Mouse (Mus musculus) gastrocnemius, adult 2 months (tissue): ENCODE results near the gene Urgcp. TPM values are rescaled to one million over a fixed set of nuclear protein-coding genes. Genes with fewer than 3 reads are reported as not detected.
"Not testable (repeated sequence)": the region's sequence is repeated elsewhere in the genome, so short reads cannot be mapped to it uniquely, and the experiment has no call there.

ENCODE experiments used
- DNase-seq: peaks from one replicate; pipeline ENCODE4 v3.0.0; 2022
- H3K27ac ChIP-seq: fragments of 200-600 bp; 2 replicates; pipeline ENCODE4 v1.8.1; 2022; ENCODE audit warnings: mild to moderate bottlenecking
- H3K4me3 ChIP-seq: fragments of 200-600 bp; 2 replicates; pipeline ENCODE4 v1.8.1; 2022; ENCODE audit warnings: mild to moderate bottlenecking, moderate library complexity
- CTCF ChIP-seq: fragments of 200-600 bp; IDR thresholded peaks from 2 replicates; pipeline ENCODE4 v1.8.1; 2022; ENCODE audit warnings: antibody characterized with exemption, mild to moderate bottlenecking, moderate library complexity
- intact Hi-C: fragments of 180-260 bp; cut with DNase I; formaldehyde crosslinking; loops from one replicate; pipeline ENCODE4 v1.15.1; 2025
- long read RNA-seq, 2 experiments: library from polyadenylated mRNA; stranded (forward); transcript quantifications; one replicate each; pipeline ENCODE4 v2.0.0; 2021
- total RNA-seq, 2 experiments: library from RNA; stranded (reverse); gene quantifications; 2 replicates each; pipeline ENCODE4 v1.2.3; 2021

Gene Urgcp
- total RNA-seq = 10 to 100 TPM; 42.2 to 48.9 TPM
- long read RNA-seq, experiment 1, full-length matches to known transcripts = 71 of 120 reads
- long read RNA-seq, experiment 1, partial matches to known transcripts = 4 of 120 reads
- long read RNA-seq, experiment 1, other reads (novel, unspliced or antisense) = 45 of 120 reads
- long read RNA-seq, experiment 2, full-length matches to known transcripts = 67 of 110 reads
- long read RNA-seq, experiment 2, partial matches to known transcripts = 2 of 110 reads
- long read RNA-seq, experiment 2, other reads (novel, unspliced or antisense) = 41 of 110 reads

GRCm38 (mm10) chr11:5761820-5762632, at the start of gene Urgcp:
Gene Urgcp, minus strand, starts transcription at chr11:5762376.
- intact Hi-C loops = loop anchor here (2.0 to 5.0 kb wide), 2 partner anchors 21 to 40 kb away; no protein-coding TSS in a partner anchor
- peak; percentile 17; the same call in 1 of the 2 replicates for TF ChIP-seq CTCF

GRCm38 (mm10) chr11:5809487-5809886, 47.3 kb upstream of the Urgcp start:
- DNase-seq, H3K4me3 ChIP-seq, intact Hi-C loops, H3K27ac ChIP-seq: not testable (repeated sequence)

More at GRCm38 (mm10) chr11:5761820-5762632, at the start of gene Urgcp:
- peak; percentile 96 for DNase-seq
- Histone ChIP-seq H3K4me3 (peak within 1 kb of the TSS; percentile 93), H3K27ac (peak within 1 kb of the TSS; percentile 99)

DNA sequence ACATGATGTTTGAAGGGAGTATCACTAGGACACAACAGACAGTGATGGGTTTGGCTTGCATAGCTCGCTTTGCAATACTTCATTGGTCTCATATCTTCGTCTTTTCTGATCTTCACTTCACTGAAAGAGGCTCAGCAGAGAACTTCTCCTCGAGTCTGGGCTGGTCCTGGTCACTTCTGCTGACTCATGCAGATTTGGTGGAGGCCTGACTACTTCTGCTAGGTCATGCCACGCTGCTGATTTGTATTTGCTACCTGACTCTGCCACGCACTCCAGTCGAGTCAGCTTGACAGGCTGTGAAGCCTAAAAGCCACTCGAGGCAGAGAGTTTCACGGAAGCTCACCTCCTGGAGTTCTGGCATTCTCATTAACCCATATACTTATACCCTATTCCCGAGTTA, 45.8 kb upstream of the Urgcp start:
- Histone ChIP-seq H3K4me3 (no peak overlapping the region), H3K27ac (no peak overlapping the region)
- DNase-seq = no peak
- intact Hi-C loops = no loop called here
- TF ChIP-seq CTCF = no peak

DNA sequence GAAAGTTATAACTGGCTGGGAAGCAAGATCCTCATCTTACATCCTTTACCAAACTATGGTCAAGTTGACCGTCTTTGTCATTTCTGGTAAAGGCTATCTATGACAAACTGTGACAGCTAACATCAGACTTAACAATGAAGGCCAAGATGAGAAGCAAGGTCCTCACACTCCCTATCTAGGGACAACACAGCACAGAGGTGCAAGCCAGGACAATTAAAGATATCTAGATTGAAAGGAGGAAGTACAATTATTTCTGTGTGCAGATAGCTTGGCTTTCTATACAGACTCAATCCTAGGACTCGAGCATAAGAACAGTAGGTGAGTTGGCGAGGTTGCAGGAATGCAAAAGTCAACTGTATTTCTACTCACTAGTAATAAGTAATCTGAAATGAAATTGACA, 43.5 kb upstream of the Urgcp start:
- no peak for DNase-seq
- H3K4me3 ChIP-seq = no peak overlapping the region
- H3K27ac ChIP-seq = no peak overlapping the region; the same call in 1 of the 2 replicates
- intact Hi-C loops = no loop called here
- TF ChIP-seq CTCF = no peak

DNA sequence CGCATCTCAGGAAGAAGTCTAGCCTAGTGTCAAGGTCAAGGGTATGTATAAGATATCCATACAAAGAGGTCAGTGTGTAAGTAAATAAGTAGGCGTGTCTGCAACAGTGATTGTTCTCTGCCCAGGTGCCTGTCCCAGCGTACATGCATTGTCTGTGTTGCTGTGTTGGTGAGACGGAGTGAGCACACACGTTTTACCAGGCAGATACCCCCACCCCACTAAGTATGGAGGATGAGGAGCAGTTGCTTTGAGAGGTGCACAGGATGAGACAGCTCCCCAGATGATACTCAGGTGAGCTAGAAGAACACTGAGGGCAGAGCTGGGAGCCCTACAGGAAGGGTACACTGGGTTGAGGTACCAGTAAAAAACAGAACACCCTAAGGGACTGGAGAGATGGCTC, 42.0 kb upstream of the Urgcp start:
- TF ChIP-seq CTCF = no peak
- intact Hi-C loops = no loop called here
- Histone ChIP-seq H3K4me3 (peak overlapping the region; percentile 23), H3K27ac (peak overlapping the region; percentile 98)
- no peak for DNase-seq

GRCm38 (mm10) chr11:5803551-5803981, 41.4 kb upstream of the Urgcp start, which contains the start of gene Pgam2:
Gene Pgam2, minus strand, starts transcription at chr11:5803733.
- TF ChIP-seq CTCF = no peak
- DNase-seq = peak; percentile 87
- peak within 1 kb of the TSS; percentile 98 for H3K27ac ChIP-seq
- intact Hi-C loops = loop anchor here (2.0 kb wide), 1 partner anchor 33 kb away; no protein-coding TSS in a partner anchor
- H3K4me3 ChIP-seq = peak within 1 kb of the TSS; percentile 80

DNA sequence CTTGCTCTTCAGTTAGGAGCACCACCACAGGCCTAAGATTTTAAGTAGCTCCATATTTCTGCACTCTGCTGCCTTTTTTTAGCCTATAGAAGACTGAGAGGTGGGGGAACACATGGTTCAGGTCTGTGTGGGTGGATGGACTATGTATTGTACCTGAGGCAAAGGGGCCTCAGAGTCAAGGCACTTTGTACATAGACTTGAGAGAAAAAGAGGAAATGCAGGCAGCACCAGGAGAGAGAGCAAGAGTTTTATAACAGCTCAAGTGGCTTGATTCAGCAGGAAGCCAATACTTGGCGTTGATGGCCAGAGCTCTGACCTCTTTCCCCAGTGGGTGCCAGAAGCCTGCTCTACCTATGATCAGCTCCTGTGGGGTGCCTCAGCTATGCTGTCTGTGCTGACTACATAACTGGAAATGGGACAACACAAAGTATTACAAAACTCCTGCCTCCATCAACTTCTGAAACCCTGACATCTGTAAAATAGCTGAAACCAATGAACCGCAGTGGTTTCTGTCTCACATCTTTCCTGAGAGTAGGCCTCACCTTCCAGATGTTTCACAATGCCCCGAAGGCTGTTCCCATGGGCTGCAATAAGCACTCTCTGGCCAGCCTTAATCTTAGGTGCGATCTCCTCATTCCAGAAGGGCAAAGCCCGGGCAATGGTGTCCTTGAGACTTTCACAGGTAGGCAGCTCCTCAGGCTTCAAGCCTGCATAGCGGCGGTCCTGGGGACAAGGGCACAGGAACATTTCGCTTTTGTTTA, 40.5 kb upstream of the Urgcp start:
- TF ChIP-seq CTCF = no peak
- peak; percentile 52 for DNase-seq
- intact Hi-C loops = loop anchor here (2.0 kb wide), 1 partner anchor 34 kb away; no protein-coding TSS in a partner anchor
- Histone ChIP-seq H3K4me3 (peak overlapping the region; percentile 80), H3K27ac (peak overlapping the region; percentile 98)

- DNase-seq = peak; percentile 90
- peak; percentile 53 for TF ChIP-seq CTCF
- H3K4me3 ChIP-seq = peak overlapping the region; percentile 80
- H3K27ac ChIP-seq = peak overlapping the region; percentile 98
- intact Hi-C loops = loop anchor here (2.0 kb wide), 1 partner anchor 35 kb away; no protein-coding TSS in a partner anchor
Observed at GRCm38 (mm10) chr11:5802005-5802404, 39.8 kb upstream of the Urgcp start.

DNA sequence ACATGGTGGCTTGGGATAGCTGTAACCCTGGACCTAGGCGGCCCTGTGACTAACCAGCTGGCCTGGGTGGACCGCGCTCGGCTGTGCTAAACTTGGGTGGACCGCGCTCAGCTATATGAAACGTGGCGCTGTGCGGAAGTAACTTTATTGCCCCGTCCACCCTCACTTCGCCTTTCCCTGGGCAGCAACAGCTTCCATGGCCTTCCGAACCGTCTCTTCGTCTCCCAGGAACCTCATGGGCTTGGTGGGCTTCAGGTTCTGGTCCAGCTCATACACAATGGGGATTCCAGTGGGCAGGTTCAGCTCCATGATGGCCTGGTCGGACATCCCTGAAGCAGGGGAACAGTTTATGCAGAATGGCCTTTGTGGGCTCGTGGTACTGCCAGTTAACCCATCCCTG, 39.3 kb upstream of the Urgcp start:
- H3K4me3 ChIP-seq = peak overlapping the region; percentile 80
- H3K27ac ChIP-seq = peak overlapping the region; percentile 98
- peak; percentile 45 for DNase-seq
- TF ChIP-seq CTCF = no peak
- intact Hi-C loops = no loop called here

- peak; percentile 73 for DNase-seq
- no peak for TF ChIP-seq CTCF
- intact Hi-C loops = no loop called here
- Histone ChIP-seq H3K27ac (peak overlapping the region; percentile 98), H3K4me3 (no peak overlapping the region)
Observed at GRCm38 (mm10) chr11:5799621-5800490, 37.7 kb upstream of the Urgcp start.

GRCm38 (mm10) chr11:5797928-5798327, 35.8 kb upstream of the Urgcp start:
- no peak for TF ChIP-seq CTCF
- DNase-seq = no peak
- no peak overlapping the region for H3K4me3 ChIP-seq
- no peak overlapping the region for H3K27ac ChIP-seq
- intact Hi-C loops = no loop called here
